Mouse (Mus musculus): Measurements from ENCODE around the gene Cdk11b. TPM values are rescaled to one million over a fixed set of nuclear protein-coding genes. Genes with fewer than 3 reads are reported as not detected.

Cdk11b gene
- polyA plus RNA-seq, 1 experiment, result 25.8 TPM

- WGBS, result 3% methylated on average over 33 of the region's 33 CpGs
- Histone ChIP-seq H3K27ac (ENCODE audit: insufficient read depth, low read length) (peak within 1 kb of the TSS; percentile 55), H3K36me3 (ENCODE audit: control insufficient read depth, insufficient read depth, low read length) (peaks cover 30% of the 10 kb centered on the region), H3K4me1 (ENCODE audit: control insufficient read depth, insufficient read depth, insufficient read length) (peaks cover 14% of the 10 kb centered on the region; the same call in 1 of the 2 replicates), H3K27me3 (ENCODE audit: control insufficient read depth, insufficient read depth, low read length) (peaks cover 12% of the 10 kb centered on the region; the same call in 1 of the 2 replicates), H3K4me3 (ENCODE audit: extremely low read depth, insufficient read depth, insufficient read length) (peak within 1 kb of the TSS; percentile 35)
- no peak for DNase-seq (ENCODE audit: low read depth in 1 of 2, low spot score in 2 of 2)
- TF ChIP-seq POLR2A (IDR thresholded peaks at IDR 0.05; ENCODE audit: low read depth, low read length) (no peak), CTCF (IDR thresholded peaks at IDR 0.05; ENCODE audit: extremely low read depth, insufficient read depth, insufficient read length, insufficient replicate concordance) (no peak)
Measured at GRCm38 (mm10) chr4:155653086-155653450, 28.4 kb downstream of the Cdk11b start, which contains the start of gene Mmp23. Gene Mmp23 (minus strand): TSS chr4:155653384.

- H3K4me1 ChIP-seq (ENCODE audit: control insufficient read depth, insufficient read depth, insufficient read length), result peaks cover 14% of the 10 kb centered on the region; the same call in 1 of the 2 replicates
- peak overlapping the region; percentile 35; the same call in 1 of the 2 replicates for H3K4me3 ChIP-seq (ENCODE audit: extremely low read depth, insufficient read depth, insufficient read length)
- WGBS, result 4% methylated on average over 31 of the region's 31 CpGs
- TF ChIP-seq POLR2A (IDR thresholded peaks at IDR 0.05; ENCODE audit: low read depth, low read length) (no peak), CTCF (IDR thresholded peaks at IDR 0.05; ENCODE audit: extremely low read depth, insufficient read depth, insufficient read length, insufficient replicate concordance) (no peak)
- peaks cover 12% of the 10 kb centered on the region; the same call in 1 of the 2 replicates for H3K27me3 ChIP-seq (ENCODE audit: control insufficient read depth, insufficient read depth, low read length)
- DNase-seq (ENCODE audit: low read depth in 1 of 2, low spot score in 2 of 2), result no peak
- H3K27ac ChIP-seq (ENCODE audit: insufficient read depth, low read length), result peak overlapping the region; percentile 55; the same call in 1 of the 2 replicates
- H3K36me3 ChIP-seq (ENCODE audit: control insufficient read depth, insufficient read depth, low read length), result peaks cover 24% of the 10 kb centered on the region
Measured at GRCm38 (mm10) chr4:155653451-155654182, 29.0 kb downstream of the Cdk11b start.

GRCm38 (mm10) chr4:155654183-155654455, 29.5 kb downstream of the Cdk11b start:
- peak overlapping the region; percentile 17; the same call in 1 of the 2 replicates for H3K27ac ChIP-seq (ENCODE audit: insufficient read depth, low read length)
- peaks cover 12% of the 10 kb centered on the region; the same call in 1 of the 2 replicates for H3K27me3 ChIP-seq (ENCODE audit: control insufficient read depth, insufficient read depth, low read length)
- TF ChIP-seq CTCF (IDR thresholded peaks at IDR 0.05; ENCODE audit: extremely low read depth, insufficient read depth, insufficient read length, insufficient replicate concordance) (no peak), POLR2A (IDR thresholded peaks at IDR 0.05; ENCODE audit: low read depth, low read length) (no peak)
- H3K4me3 ChIP-seq (ENCODE audit: extremely low read depth, insufficient read depth, insufficient read length), result peak overlapping the region; percentile 35
- DNase-seq (ENCODE audit: low read depth in 1 of 2, low spot score in 2 of 2), result no peak
- H3K36me3 ChIP-seq (ENCODE audit: control insufficient read depth, insufficient read depth, low read length), result peaks cover 19% of the 10 kb centered on the region
- H3K4me1 ChIP-seq (ENCODE audit: control insufficient read depth, insufficient read depth, insufficient read length), result peaks cover 14% of the 10 kb centered on the region; the same call in 1 of the 2 replicates
- 8% methylated on average over 6 of the region's 6 CpGs for WGBS

- Histone ChIP-seq H3K4me1 (ENCODE audit: control insufficient read depth, insufficient read depth, insufficient read length) (peaks cover 14% of the 10 kb centered on the region; the same call in 1 of the 2 replicates), H3K4me3 (ENCODE audit: extremely low read depth, insufficient read depth, insufficient read length) (peak overlapping the region; percentile 61), H3K36me3 (ENCODE audit: control insufficient read depth, insufficient read depth, low read length) (peaks cover 14% of the 10 kb centered on the region), H3K27ac (ENCODE audit: insufficient read depth, low read length) (no peak overlapping the region; the same call in 1 of the 2 replicates), H3K27me3 (ENCODE audit: control insufficient read depth, insufficient read depth, low read length) (peaks cover 12% of the 10 kb centered on the region; the same call in 1 of the 2 replicates)
- WGBS, result 7% methylated on average over 52 of the region's 52 CpGs
- TF ChIP-seq POLR2A (IDR thresholded peaks at IDR 0.05; ENCODE audit: low read depth, low read length) (no peak), CTCF (IDR thresholded peaks at IDR 0.05; ENCODE audit: extremely low read depth, insufficient read depth, insufficient read length, insufficient replicate concordance) (no peak)
- peak in 1 of 2 experiments; percentile 22 for DNase-seq (ENCODE audit: low read depth in 1 of 2, low spot score in 2 of 2)
Measured at GRCm38 (mm10) chr4:155654456-155655298, 30.0 kb downstream of the Cdk11b start.

- DNase-seq (ENCODE audit: low read depth in 1 of 2, low spot score in 2 of 2), result no peak
- peaks cover 12% of the 10 kb centered on the region; the same call in 1 of the 2 replicates for H3K27me3 ChIP-seq (ENCODE audit: control insufficient read depth, insufficient read depth, low read length)
- peaks cover 14% of the 10 kb centered on the region; the same call in 1 of the 2 replicates for H3K4me1 ChIP-seq (ENCODE audit: control insufficient read depth, insufficient read depth, insufficient read length)
- no peaks in the 10 kb centered on the region for H3K36me3 ChIP-seq (ENCODE audit: control insufficient read depth, insufficient read depth, low read length)
- H3K27ac ChIP-seq (ENCODE audit: insufficient read depth, low read length), result no peak overlapping the region
- TF ChIP-seq CTCF (IDR thresholded peaks at IDR 0.05; ENCODE audit: extremely low read depth, insufficient read depth, insufficient read length, insufficient replicate concordance), result no peak
- no peak for TF ChIP-seq POLR2A (IDR thresholded peaks at IDR 0.05; ENCODE audit: low read depth, low read length)
- H3K4me3 ChIP-seq (ENCODE audit: extremely low read depth, insufficient read depth, insufficient read length), result no peak overlapping the region
- 91% methylated on average over 13 of the region's 13 CpGs for WGBS
Measured at GRCm38 (mm10) chr4:155656214-155656751, 31.6 kb downstream of the Cdk11b start.

- peaks cover 3% of the 10 kb centered on the region; the same call in 1 of the 2 replicates for H3K27me3 ChIP-seq (ENCODE audit: control insufficient read depth, insufficient read depth, low read length)
- no peak overlapping the region for H3K27ac ChIP-seq (ENCODE audit: insufficient read depth, low read length)
- peaks cover 8% of the 10 kb centered on the region; the same call in 1 of the 2 replicates for H3K4me1 ChIP-seq (ENCODE audit: control insufficient read depth, insufficient read depth, insufficient read length)
- peaks cover 2% of the 10 kb centered on the region; the same call in 1 of the 2 replicates for H3K36me3 ChIP-seq (ENCODE audit: control insufficient read depth, insufficient read depth, low read length)
- no peak for TF ChIP-seq POLR2A (IDR thresholded peaks at IDR 0.05; ENCODE audit: low read depth, low read length)
- TF ChIP-seq CTCF (IDR thresholded peaks at IDR 0.05; ENCODE audit: extremely low read depth, insufficient read depth, insufficient read length, insufficient replicate concordance), result no peak
- no peak overlapping the region for H3K4me3 ChIP-seq (ENCODE audit: extremely low read depth, insufficient read depth, insufficient read length)
- no peak for DNase-seq (ENCODE audit: low read depth in 1 of 2, low spot score in 2 of 2)
- WGBS, result 93% methylated on average over 10 of the region's 10 CpGs
Measured at GRCm38 (mm10) chr4:155658961-155659360, 34.3 kb downstream of the Cdk11b start.
